In genomic region chr5:78474041-78474440, GRCm38 (mm10) we compare ENCODE assay signal across 22 mouse cellular contexts.
DNase-seq lines count a peak whose midpoint lies in the region; ATAC-seq lines count a peak whose summit lies in the region.
"Had no signal": no experiment of that assay in that cellular context is flagged by ENCODE, and none has a peak within 500 bp of the region (broad histone marks: within the 10 kb centered on the region; RNA-seq: fewer than 3 reads in every experiment).

No protein-coding gene starts in this region.

- H3K9me3 ChIP-seq in embryonic facial prominence, embryonic 13.5 days = no peaks in the 10 kb centered on the region
- no peaks in the 10 kb centered on the region for H3K9me3 ChIP-seq in embryonic facial prominence, embryonic 10.5 days
- no peaks in the 10 kb centered on the region for H3K9me3 ChIP-seq in hindbrain, embryonic 11.5 days (ENCODE audit: control insufficient read depth, low read length)
- 0 out of 2 replicates have a peak, but pooled peaks cover 2% of the 10 kb centered on the region for H3K9me3 ChIP-seq in hindbrain, embryonic 10.5 days
- no peaks in the 10 kb centered on the region for H3K9me3 ChIP-seq in kidney, embryonic 15.5 days (replicated peaks)
- H3K9me3 ChIP-seq in midbrain, embryonic 12.5 days = no peaks in the 10 kb centered on the region
- no peaks in the 10 kb centered on the region for H3K9me3 ChIP-seq in midbrain, embryonic 10.5 days (replicated peaks)
- H3K9me3 ChIP-seq: forebrain, embryonic 13.5 days; forebrain, embryonic 15.5 days; G1E had no signal

- no peaks in the 10 kb centered on the region for H3K4me1 ChIP-seq in embryonic facial prominence, embryonic 13.5 days
- H3K4me1 ChIP-seq in embryonic facial prominence, embryonic 10.5 days = no peaks in the 10 kb centered on the region
- H3K4me1 ChIP-seq in hindbrain, embryonic 11.5 days (replicated peaks; ENCODE audit: control insufficient read depth, insufficient read depth, low read length) = no peaks in the 10 kb centered on the region
- no peaks in the 10 kb centered on the region for H3K4me1 ChIP-seq in hindbrain, embryonic 10.5 days (replicated peaks)
- H3K4me1 ChIP-seq in kidney, embryonic 15.5 days = no peaks in the 10 kb centered on the region
- H3K4me1 ChIP-seq in midbrain, embryonic 12.5 days = no peaks in the 10 kb centered on the region
- H3K4me1 ChIP-seq in midbrain, embryonic 10.5 days = no peaks in the 10 kb centered on the region
- H3K4me1 ChIP-seq: forebrain, embryonic 13.5 days; forebrain, embryonic 15.5 days had no signal

- H3K27ac ChIP-seq in embryonic facial prominence, embryonic 13.5 days = no peak overlapping the region
- H3K27ac ChIP-seq in embryonic facial prominence, embryonic 10.5 days (replicated peaks) = no peak overlapping the region
- no peak overlapping the region for H3K27ac ChIP-seq in hindbrain, embryonic 11.5 days (ENCODE audit: low read depth, low read length)
- H3K27ac ChIP-seq in hindbrain, embryonic 10.5 days = no peak overlapping the region
- H3K27ac ChIP-seq in kidney, embryonic 15.5 days = no peak overlapping the region
- no peak overlapping the region for H3K27ac ChIP-seq in midbrain, embryonic 12.5 days (replicated peaks)
- H3K27ac ChIP-seq in midbrain, embryonic 10.5 days (replicated peaks) = no peak overlapping the region
- H3K27ac ChIP-seq: forebrain, embryonic 13.5 days; forebrain, embryonic 15.5 days had no signal

- H3K9ac ChIP-seq in embryonic facial prominence, embryonic 13.5 days = no peak overlapping the region
- H3K9ac ChIP-seq in hindbrain, embryonic 11.5 days (ENCODE audit: low read depth, low read length) = no peak overlapping the region
- no peak overlapping the region for H3K9ac ChIP-seq in kidney, embryonic 15.5 days
- H3K9ac ChIP-seq in midbrain, embryonic 12.5 days (replicated peaks) = no peak overlapping the region
- H3K9ac ChIP-seq: forebrain, embryonic 13.5 days; forebrain, embryonic 15.5 days had no signal

- no peak overlapping the region for H3K4me2 ChIP-seq in embryonic facial prominence, embryonic 13.5 days
- H3K4me2 ChIP-seq in hindbrain, embryonic 11.5 days (replicated peaks; ENCODE audit: low read depth, low read length) = no peak overlapping the region
- H3K4me2 ChIP-seq in kidney, embryonic 15.5 days = no peak overlapping the region
- H3K4me2 ChIP-seq in midbrain, embryonic 12.5 days (replicated peaks) = no peak overlapping the region
- H3K4me2 ChIP-seq: forebrain, embryonic 13.5 days; forebrain, embryonic 15.5 days had no signal

- H3K27me3 ChIP-seq in embryonic facial prominence, embryonic 13.5 days = no peaks in the 10 kb centered on the region
- H3K27me3 ChIP-seq in embryonic facial prominence, embryonic 10.5 days (replicated peaks; ENCODE audit: low read depth, poor library complexity, severe bottlenecking) = no peaks in the 10 kb centered on the region
- H3K27me3 ChIP-seq in hindbrain, embryonic 11.5 days (ENCODE audit: control insufficient read depth, insufficient read depth, low read length) = no peaks in the 10 kb centered on the region
- H3K27me3 ChIP-seq in hindbrain, embryonic 10.5 days (ENCODE audit: insufficient read depth, poor library complexity, severe bottlenecking) = no peaks in the 10 kb centered on the region
- no peaks in the 10 kb centered on the region for H3K27me3 ChIP-seq in kidney, embryonic 15.5 days
- no peaks in the 10 kb centered on the region for H3K27me3 ChIP-seq in midbrain, embryonic 12.5 days
- no peaks in the 10 kb centered on the region for H3K27me3 ChIP-seq in midbrain, embryonic 10.5 days (ENCODE audit: low read depth, poor library complexity, severe bottlenecking)
- H3K27me3 ChIP-seq: CH12.LX; forebrain, embryonic 13.5 days; forebrain, embryonic 15.5 days; Patski had no signal

- ATAC-seq in embryonic facial prominence, embryonic 13.5 days (ENCODE audit: insufficient number of reproducible peaks, insufficient read depth, low FRiP score, low TSS enrichment, low read depth) = peak; percentile 48; the same call in 1 of the 2 replicates
- ATAC-seq in hindbrain, embryonic 11.5 days (ENCODE audit: low FRiP score) = peak; percentile 10; the same call in 1 of the 2 replicates
- ATAC-seq in kidney, embryonic 15.5 days (replicated peaks; ENCODE audit: low FRiP score) = 0 out of 2 replicates have a peak, but pooled peaks have one; percentile 36
- ATAC-seq in midbrain, embryonic 12.5 days (ENCODE audit: low FRiP score, low read depth) = 0 out of 2 replicates have a peak, but pooled peaks have one; percentile 23
- ATAC-seq: activated CD4-positive, CD25-positive, alpha-beta regulatory T cell, adult 4 months; CD4-positive, CD25-positive, alpha-beta regulatory T cell, adult 4 months; forebrain, embryonic 13.5 days; forebrain, embryonic 15.5 days; Patski had no signal

- no peak for DNase-seq in embryonic facial prominence, embryonic 10.5 days (ENCODE audit: low spot score)
- no peak for DNase-seq in hindbrain, embryonic 11.5 days (ENCODE audit: low spot score)
- no peak for DNase-seq in hindbrain, embryonic 10.5 days (ENCODE audit: low spot score)
- no peak for DNase-seq in kidney, postnatal 14 days
- DNase-seq in midbrain, embryonic 10.5 days (ENCODE audit: low spot score) = no peak
- DNase-seq: adrenal gland, postnatal 14 days; adrenal gland, postnatal 36 days; B cell, adult 2 months; cerebellum, adult 11-12 months; cerebellum, adult 2 months; cerebellum, adult 9-10 months; cerebellum, postnatal 25 days had no signal

- 90% methylated on average over 9 of the region's 9 CpGs for WGBS in embryonic facial prominence, embryonic 13.5 days
- WGBS in embryonic facial prominence, embryonic 10.5 days = 83% methylated on average over 9 of the region's 9 CpGs
- WGBS in hindbrain, embryonic 11.5 days = 84% methylated on average over 8 of the region's 9 CpGs
- 81% methylated on average over 9 of the region's 9 CpGs for WGBS in hindbrain, embryonic 10.5 days
- 86% methylated on average over 9 of the region's 9 CpGs for WGBS in kidney, embryonic 15.5 days
- 84% methylated on average over 9 of the region's 9 CpGs for WGBS in midbrain, embryonic 12.5 days
- 90% methylated on average over 9 of the region's 9 CpGs for WGBS in midbrain, embryonic 10.5 days

- H3K4me3 ChIP-seq in embryonic facial prominence, embryonic 13.5 days = no peak overlapping the region
- no peak overlapping the region for H3K4me3 ChIP-seq in embryonic facial prominence, embryonic 10.5 days
- no peak overlapping the region for H3K4me3 ChIP-seq in hindbrain, embryonic 11.5 days (ENCODE audit: low read depth, low read length)
- H3K4me3 ChIP-seq in hindbrain, embryonic 10.5 days = no peak overlapping the region
- no peak overlapping the region for H3K4me3 ChIP-seq in kidney, embryonic 15.5 days (replicated peaks)
- no peak overlapping the region for H3K4me3 ChIP-seq in midbrain, embryonic 12.5 days
- H3K4me3 ChIP-seq in midbrain, embryonic 10.5 days = no peak overlapping the region
- H3K4me3 ChIP-seq: forebrain, embryonic 13.5 days; forebrain, embryonic 15.5 days had no signal

- H3K36me3 ChIP-seq in embryonic facial prominence, embryonic 13.5 days = no peaks in the 10 kb centered on the region
- no peaks in the 10 kb centered on the region for H3K36me3 ChIP-seq in embryonic facial prominence, embryonic 10.5 days (replicated peaks)
- no peaks in the 10 kb centered on the region for H3K36me3 ChIP-seq in hindbrain, embryonic 11.5 days (ENCODE audit: control insufficient read depth, insufficient read depth, low read length)
- no peaks in the 10 kb centered on the region for H3K36me3 ChIP-seq in hindbrain, embryonic 10.5 days
- no peaks in the 10 kb centered on the region for H3K36me3 ChIP-seq in kidney, embryonic 15.5 days
- H3K36me3 ChIP-seq in midbrain, embryonic 12.5 days = no peaks in the 10 kb centered on the region
- no peaks in the 10 kb centered on the region for H3K36me3 ChIP-seq in midbrain, embryonic 10.5 days
- H3K36me3 ChIP-seq: forebrain, embryonic 15.5 days; G1E had no signal
